Mouse (Mus musculus) ES-E14 (cell line): ENCODE results near the gene Smarcad1.
"Not testable (repeated sequence)": the region's sequence is repeated elsewhere in the genome, so short reads cannot be mapped to it uniquely, and the experiment has no call there.

Source experiments
- CHD2 ChIP-seq: IDR thresholded peaks from 2 replicates; pipeline ENCODE4 v1.6.1; 2014; ENCODE audit warnings: mild to moderate bottlenecking, low read depth, low read length, inconsistent platforms
- HCFC1 ChIP-seq: IDR thresholded peaks from 2 replicates; pipeline ENCODE4 v1.6.1; 2012; ENCODE audit warnings: low read length, inconsistent platforms, borderline replicate concordance; ENCODE audit not compliant: insufficient read depth
- MAFK ChIP-seq: IDR thresholded peaks from 2 replicates; pipeline ENCODE4 v1.6.1; 2014; ENCODE audit warnings: mild to moderate bottlenecking, low read depth, low read length, inconsistent platforms; ENCODE audit not compliant: insufficient read depth
- ZC3H11A ChIP-seq: IDR thresholded peaks from 2 replicates; pipeline ENCODE4 v1.6.1; 2012; ENCODE audit warnings: low read depth, mild to moderate bottlenecking, inconsistent platforms, low read length, borderline replicate concordance
- ZNF384 ChIP-seq: IDR thresholded peaks from 2 replicates; pipeline ENCODE4 v1.6.1; 2012; ENCODE audit warnings: low read depth, low read length, inconsistent platforms

DNA sequence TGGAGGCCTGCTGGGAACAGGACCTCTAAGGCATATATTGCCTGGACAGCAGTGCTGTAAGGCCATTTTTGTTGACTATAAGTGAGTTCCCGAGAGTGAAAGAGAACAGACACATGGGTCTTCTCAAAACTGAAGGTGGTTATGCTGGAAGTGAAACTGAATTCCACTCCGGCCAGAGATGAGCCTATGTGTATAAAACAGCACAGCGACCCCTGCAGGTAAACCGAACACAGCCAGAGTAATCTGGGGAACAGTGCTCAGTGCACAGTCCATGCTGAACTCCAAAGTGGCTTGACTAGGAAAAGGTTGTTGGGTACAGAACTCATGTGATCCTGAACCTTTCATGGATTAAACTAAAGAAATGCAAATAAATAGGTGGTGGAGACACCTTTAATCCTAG is 14.8 kb downstream of the Smarcad1 start:
- not testable (repeated sequence) for TF ChIP-seq MAFK, ZC3H11A, ZNF384, HCFC1, CHD2
